Mouse (Mus musculus): ENCODE data around the gene Scgb1b17. TPM values are rescaled to one million over a fixed set of nuclear protein-coding genes. Genes with fewer than 3 reads are reported as not detected.
"Not testable (repeated sequence)": the region's sequence is repeated elsewhere in the genome, so short reads cannot be mapped to it uniquely, and the experiment has no call there.

The Scgb1b17 gene
- not detected in 2 replicates for polyA plus RNA-seq (2015; fragmentation: Nextera tagmentation; extraction: Ambion mirVana)

DNA sequence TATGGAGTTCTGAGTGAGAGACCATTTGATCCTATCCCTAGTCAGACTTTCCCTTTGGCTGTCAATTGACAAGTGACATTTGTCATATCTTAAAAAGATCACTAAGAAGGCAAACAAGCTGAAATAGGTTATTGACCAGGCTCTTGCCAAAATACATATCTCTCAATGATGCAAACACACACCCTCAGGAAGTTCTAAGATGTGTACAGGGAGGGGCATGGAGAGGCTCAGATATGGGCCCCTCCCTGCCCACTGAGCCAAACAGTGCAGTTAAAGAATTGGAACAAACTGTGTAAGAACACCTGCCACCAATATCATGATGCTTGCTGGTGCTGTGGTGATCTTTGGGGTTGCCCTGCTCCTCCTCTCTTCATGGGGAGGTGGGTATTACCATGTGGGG is at the start of gene Scgb1b17:
Scgb1b17 (plus strand) TSS at position 301 of the 400 bp plus-strand sequence.
- not testable (repeated sequence) for H3K4me3 ChIP-seq (ENCODE audit: low read depth, low read length); H3K9ac ChIP-seq (ENCODE audit: low read depth, low read length); H3K4me1 ChIP-seq (ENCODE audit: control insufficient read depth, insufficient read depth, low read length); ATAC-seq; H3K27me3 ChIP-seq (ENCODE audit: control insufficient read depth, insufficient read depth, low read depth, low read length); H3K36me3 ChIP-seq (ENCODE audit: control insufficient read depth, insufficient read depth, low read length); H3K9me3 ChIP-seq (replicated peaks; ENCODE audit: control insufficient read depth, low read length, poor library complexity, severe bottlenecking); H3K27ac ChIP-seq (ENCODE audit: low read length); H3K4me2 ChIP-seq (ENCODE audit: low read length)

DNA sequence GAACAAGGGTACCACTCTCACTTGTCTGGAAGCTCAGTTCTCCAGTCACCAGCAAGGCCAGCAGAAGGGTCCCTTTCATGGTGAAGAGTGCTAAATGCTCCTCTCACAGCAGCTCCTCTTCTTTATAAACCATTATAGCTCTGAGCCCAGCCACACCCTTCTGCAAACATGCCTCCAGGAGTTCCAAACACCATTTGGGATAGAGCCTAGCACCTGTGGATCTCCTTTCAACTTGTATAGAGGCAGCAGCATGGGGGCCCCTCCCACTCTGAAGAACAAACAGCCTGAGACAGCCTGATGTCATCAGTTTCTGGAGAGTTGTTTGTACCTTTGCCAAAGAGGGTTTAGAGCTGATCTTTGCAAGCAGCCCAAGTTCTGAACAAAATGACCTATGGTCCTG is 6.8 kb upstream of the Scgb1b17 start, which contains the start of gene Scgb2b17:
Scgb2b17 (minus strand) TSS at position 101 of the 400 bp plus-strand sequence.
- H3K9ac ChIP-seq (ENCODE audit: low read depth, low read length); H3K4me3 ChIP-seq (ENCODE audit: low read depth, low read length); ATAC-seq; H3K4me2 ChIP-seq (ENCODE audit: low read length); H3K4me1 ChIP-seq (ENCODE audit: control insufficient read depth, insufficient read depth, low read length); H3K9me3 ChIP-seq (replicated peaks; ENCODE audit: control insufficient read depth, low read length, poor library complexity, severe bottlenecking); H3K27ac ChIP-seq (ENCODE audit: low read length); H3K36me3 ChIP-seq (ENCODE audit: control insufficient read depth, insufficient read depth, low read length); H3K27me3 ChIP-seq (ENCODE audit: control insufficient read depth, insufficient read depth, low read depth, low read length): not testable (repeated sequence)

Other genes starting within 250 kb of the Scgb1b17 start
- not detected in 2 replicates for gene Scgb2b15, start 233.8 kb upstream of the Scgb1b17 start, polyA plus RNA-seq (2015; fragmentation: Nextera tagmentation; extraction: Ambion mirVana)
- gene Scgb1b15, start 226.9 kb upstream of the Scgb1b17 start, polyA plus RNA-seq (2015; fragmentation: Nextera tagmentation; extraction: Ambion mirVana), result not detected in 2 replicates
- not detected in 2 replicates for gene Scgb2b17, start 6.9 kb upstream of the Scgb1b17 start, polyA plus RNA-seq (2015; fragmentation: Nextera tagmentation; extraction: Ambion mirVana)
- not detected in 2 replicates for gene Scgb2b18, start 110.4 kb downstream of the Scgb1b17 start, polyA plus RNA-seq (2015; fragmentation: Nextera tagmentation; extraction: Ambion mirVana)
- gene Scgb1b18, start 122.1 kb downstream of the Scgb1b17 start, polyA plus RNA-seq (2015; fragmentation: Nextera tagmentation; extraction: Ambion mirVana), result not detected in 2 replicates
- not detected in 2 replicates for gene Scgb2b19, start 216.9 kb downstream of the Scgb1b17 start, polyA plus RNA-seq (2015; fragmentation: Nextera tagmentation; extraction: Ambion mirVana)
- gene Scgb1b19, start 223.8 kb downstream of the Scgb1b17 start, polyA plus RNA-seq (2015; fragmentation: Nextera tagmentation; extraction: Ambion mirVana), result not detected in 2 replicates